Comparison of ENCODE assay signal across 19 mouse cellular contexts in the genomic region with DNA sequence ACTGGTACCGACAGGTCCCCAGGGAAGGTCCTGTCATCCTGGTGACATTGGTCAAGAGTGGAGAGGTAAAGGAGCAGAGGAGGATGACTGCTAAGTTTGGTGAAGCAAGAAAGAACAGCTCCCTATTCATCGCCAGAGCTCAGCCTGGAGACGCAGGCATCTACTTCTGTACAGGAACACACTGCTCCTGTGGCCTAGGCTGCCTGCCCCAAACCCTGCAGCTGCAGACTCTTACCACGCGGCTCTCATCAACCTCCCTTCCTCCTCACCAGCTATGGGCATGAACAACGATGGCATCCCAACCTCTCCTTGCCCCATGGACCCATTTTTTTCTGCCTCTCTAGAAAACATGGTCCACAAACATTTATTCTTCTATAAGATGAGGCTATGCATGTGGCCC.
"Had no signal": no experiment of that assay in that cellular context is flagged by ENCODE, and none has a peak within 500 bp of the region (broad histone marks: within the 10 kb centered on the region; RNA-seq: fewer than 3 reads in every experiment).

No protein-coding gene starts in this region.

- H3K4me1 ChIP-seq: limb, embryonic 10.5 days; limb, embryonic 13.5 days; liver, embryonic 12.5 days; liver, embryonic 15.5 days; lung, embryonic 15.5 days; megakaryocyte, embryonic 14.5 days; midbrain, embryonic 10.5 days; midbrain, embryonic 13.5 days; neural tube, embryonic 13.5 days had no signal

- DNase-seq: kidney, adult 18-20 months; kidney, adult 9 months; kidney, postnatal 14 days; kidney, postnatal 4 days; liver; lung, adult 18-20 months; lung, postnatal 10 days; lung, postnatal 36 days; retina, postnatal 1 day had no signal

- H3K27ac ChIP-seq: limb, embryonic 10.5 days; limb, embryonic 13.5 days; liver, embryonic 12.5 days; liver, embryonic 15.5 days; lung, embryonic 15.5 days; midbrain, embryonic 10.5 days; midbrain, embryonic 13.5 days; neural tube, embryonic 13.5 days had no signal

- H3K4me3 ChIP-seq: limb, embryonic 10.5 days; limb, embryonic 13.5 days; liver, embryonic 12.5 days; liver, embryonic 15.5 days; lung, embryonic 15.5 days; megakaryocyte, embryonic 14.5 days; midbrain, embryonic 10.5 days; midbrain, embryonic 13.5 days; myocyte; neural tube, embryonic 13.5 days had no signal

- H3K36me3 ChIP-seq: limb, embryonic 10.5 days; limb, embryonic 13.5 days; liver, embryonic 12.5 days; liver, embryonic 15.5 days; lung, embryonic 15.5 days; midbrain, embryonic 10.5 days; midbrain, embryonic 13.5 days; neural tube, embryonic 13.5 days had no signal

- H3K27me3 ChIP-seq: limb, embryonic 13.5 days; liver, embryonic 12.5 days; liver, embryonic 15.5 days; lung, embryonic 15.5 days; midbrain, embryonic 13.5 days; neural tube, embryonic 13.5 days had no signal

- H3K9me3 ChIP-seq: limb, embryonic 10.5 days; limb, embryonic 13.5 days; liver, embryonic 12.5 days; liver, embryonic 15.5 days; lung, embryonic 15.5 days; megakaryocyte, embryonic 14.5 days; midbrain, embryonic 10.5 days; midbrain, embryonic 13.5 days; neural tube, embryonic 13.5 days had no signal
